Mouse (Mus musculus) embryo, embryonic 10 days (tissue): ENCODE data around the gene Tnrc18.

Experiments used
- DNase-seq: peaks from one replicate; pipeline ENCODE4 v3.0.0-alpha.2; 2015; ENCODE audit warnings: low spot score

The Tnrc18 gene

DNA sequence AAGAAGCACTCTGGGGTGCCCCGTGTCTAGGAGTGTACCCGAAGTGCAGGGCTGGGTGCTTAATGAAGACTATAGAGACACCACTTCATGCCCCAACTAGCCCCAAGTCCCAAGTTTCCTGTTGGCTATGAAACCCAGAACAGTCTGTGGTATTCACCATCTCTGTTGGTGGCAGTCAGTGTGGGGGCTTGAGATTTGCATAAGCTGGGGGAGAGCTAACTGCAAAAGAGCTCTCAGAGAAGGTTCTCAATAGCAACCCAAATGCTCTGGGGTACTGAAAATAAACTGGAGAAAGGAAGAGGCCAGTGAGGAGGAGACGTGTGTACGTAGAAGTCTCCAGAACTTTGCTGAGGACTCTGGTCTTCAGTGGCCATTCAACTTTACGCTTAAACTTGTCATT lies 134.9 kb downstream of the Tnrc18 start:
- no peak for DNase-seq

DNA sequence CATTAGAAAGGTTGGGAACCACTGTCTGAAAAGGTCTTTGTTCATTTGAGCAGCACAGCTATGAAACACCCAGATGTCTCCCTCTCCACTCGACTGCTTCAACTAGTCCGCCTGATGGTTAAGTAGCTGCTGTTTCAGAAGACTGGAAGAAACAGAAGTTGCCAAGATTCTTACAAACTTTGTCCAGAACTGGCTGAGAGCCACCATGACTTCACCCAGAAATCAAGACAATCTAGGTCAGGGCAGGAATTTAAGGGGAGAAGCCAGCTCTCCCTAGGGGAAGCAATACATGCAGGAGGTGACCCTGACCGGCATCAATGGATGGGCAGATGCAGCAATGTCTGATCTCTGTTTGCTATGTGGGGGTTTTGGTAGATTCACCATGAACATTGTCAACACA lies 135.6 kb downstream of the Tnrc18 start:
- DNase-seq, result no peak

DNA sequence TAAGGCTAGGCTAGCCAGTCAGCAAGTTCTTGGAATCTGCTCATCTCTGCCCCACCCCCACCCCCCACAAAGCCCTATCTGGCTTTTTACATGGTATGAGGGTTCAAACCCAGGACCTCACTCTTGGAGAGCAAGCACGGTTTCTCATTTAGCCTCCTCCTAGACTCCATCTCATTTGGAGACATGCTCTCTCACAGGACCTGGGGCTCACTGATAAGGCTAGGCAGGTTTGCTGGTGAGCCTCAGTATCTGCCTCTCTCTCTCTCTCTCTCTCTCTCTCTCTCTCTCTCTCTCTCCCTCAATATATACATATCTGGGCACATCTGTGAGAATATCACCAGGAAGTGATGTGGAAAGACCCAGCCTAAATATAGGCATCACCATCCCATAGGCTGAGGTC lies 138.4 kb downstream of the Tnrc18 start:
- no peak for DNase-seq

DNA sequence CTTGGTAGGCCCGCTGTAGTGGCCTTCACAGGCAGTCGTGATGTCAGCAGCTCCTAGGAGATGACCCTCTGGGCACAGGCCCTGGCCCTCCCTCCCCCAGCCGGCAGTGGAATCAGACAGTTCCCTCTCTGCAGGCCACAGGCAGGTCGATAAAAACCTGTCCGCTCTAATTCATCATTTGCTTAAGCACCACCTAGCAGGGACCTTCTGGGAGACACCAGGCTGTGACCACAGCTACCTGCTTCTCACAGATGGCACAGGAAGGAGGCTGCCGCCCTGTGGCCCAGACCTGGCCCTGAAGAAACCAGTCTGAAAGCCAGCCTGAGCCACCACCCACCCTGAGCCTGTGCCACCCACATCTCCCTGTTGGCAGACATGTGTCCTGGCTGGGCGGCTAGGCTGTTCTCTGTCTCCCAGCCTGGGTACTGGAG lies 139.3 kb downstream of the Tnrc18 start:
- no peak for DNase-seq
